Mouse (Mus musculus) liver, adult 2 months (tissue): ENCODE results near the gene Cdkn2a. TPM values are rescaled to one million over a fixed set of nuclear protein-coding genes. Genes with fewer than 3 reads are reported as not detected.

ENCODE experiments used
- DNase-seq: peaks from one replicate; pipeline ENCODE4 v3.0.0-alpha.2; 2011; ENCODE audit warnings: low read depth, low spot score; ENCODE audit errors: extremely low read depth
- H3K27ac ChIP-seq: fragments of 200-500 bp; replicated peaks from 2 replicates; pipeline ENCODE4 v1.5.1; 2012; ENCODE audit warnings: low read depth, mild to moderate bottlenecking, control low read depth, inconsistent platforms, low read length; ENCODE audit not compliant: insufficient read depth
- H3K27me3 ChIP-seq: fragments of 200-500 bp; 2 replicates; pipeline ENCODE4 v1.6.1; 2012; ENCODE audit warnings: mild to moderate bottlenecking, moderate library complexity, low read length, inconsistent platforms; ENCODE audit not compliant: control insufficient read depth, insufficient read depth
- H3K36me3 ChIP-seq: fragments of 200-500 bp; 2 replicates; pipeline ENCODE4 v1.6.1; 2012; ENCODE audit warnings: low read length, inconsistent platforms; ENCODE audit not compliant: control insufficient read depth, insufficient read depth
- H3K4me1 ChIP-seq: fragments of 200-500 bp; 2 replicates; pipeline ENCODE4 v1.6.1; 2011; ENCODE audit warnings: low read length; ENCODE audit not compliant: control insufficient read depth, insufficient read depth
- H3K4me3 ChIP-seq: fragments of 200-500 bp; 2 replicates; pipeline ENCODE4 v1.5.1; 2011; ENCODE audit warnings: low read depth, mild to moderate bottlenecking, control low read depth, low read length, moderate library complexity; ENCODE audit not compliant: insufficient read depth
- H3K79me2 ChIP-seq: fragments of 200-500 bp; 2 replicates; pipeline ENCODE4 v1.6.1; 2012; ENCODE audit warnings: inconsistent platforms, mild to moderate bottlenecking, low read length, moderate library complexity; ENCODE audit not compliant: control insufficient read depth, insufficient read depth
- H3K9ac ChIP-seq: fragments of 200-500 bp; 2 replicates; pipeline ENCODE4 v1.6.1; 2012; ENCODE audit warnings: low read depth, mild to moderate bottlenecking, control low read depth, inconsistent platforms, low read length
- CTCF ChIP-seq: fragments of 200-500 bp; IDR thresholded peaks from 2 replicates; pipeline ENCODE4 v1.5.1; 2011; ENCODE audit warnings: low read depth, low read length, control low read depth
- POLR2A ChIP-seq: fragments of 200-500 bp; IDR thresholded peaks from 2 replicates; pipeline ENCODE4 v1.6.1; 2011; ENCODE audit warnings: low read length, control low read depth; ENCODE audit not compliant: insufficient read depth; ENCODE audit errors: extremely low read depth
- WGBS: fragments of 180-500 bp; shearing (Covaris S2); methylation state at CpG from one replicate; pipeline ENCODE4 v1.1.7; 2018; 5-methylcytosine and 5-hydroxymethylcytosine counted together
- polyA plus RNA-seq: library from polyadenylated mRNA; depleted of rRNA; stranded (reverse); fragments of >200 nt; gene quantifications from 2 replicates; pipeline ENCODE4 v1.2.3, GENCODE M21; 2012
- total RNA-seq: library from RNA; depleted of rRNA; stranded (reverse); fragments of >200 nt; gene quantifications from 2 replicates; pipeline ENCODE4 v1.2.3, GENCODE M21; 2014

Gene Cdkn2a
- total and polyA plus RNA-seq, 2 experiments = 0.16 to 0.37 TPM

- TF ChIP-seq POLR2A (no peak), CTCF (no peak)
- no peak for DNase-seq
- Histone ChIP-seq H3K27ac (no peak overlapping the region), H3K79me2 (no peaks in the 10 kb centered on the region), H3K4me3 (no peak overlapping the region), H3K36me3 (no peaks in the 10 kb centered on the region), H3K27me3 (peaks cover 24% of the 10 kb centered on the region), H3K4me1 (peaks cover 2% of the 10 kb centered on the region; the same call in 1 of the 2 replicates), H3K9ac (no peak overlapping the region)
- 16% methylated on average over 25 of the region's 25 CpGs for WGBS
Observed at GRCm38 (mm10) chr4:89306798-89307365, 12.4 kb upstream of the Cdkn2a start.

GRCm38 (mm10) chr4:89305691-89306090, 11.2 kb upstream of the Cdkn2a start:
- Histone ChIP-seq H3K79me2 (no peaks in the 10 kb centered on the region), H3K27ac (no peak overlapping the region), H3K36me3 (no peaks in the 10 kb centered on the region), H3K9ac (no peak overlapping the region), H3K4me1 (no peaks in the 10 kb centered on the region; the same call in 1 of the 2 replicates), H3K27me3 (peaks cover 27% of the 10 kb centered on the region), H3K4me3 (no peak overlapping the region)
- 6% methylated on average over 3 of the region's 3 CpGs for WGBS
- no peak for TF ChIP-seq CTCF
- no peak for TF ChIP-seq POLR2A
- no peak for DNase-seq

- Histone ChIP-seq H3K4me1 (no peaks in the 10 kb centered on the region), H3K9ac (no peak overlapping the region), H3K36me3 (no peaks in the 10 kb centered on the region), H3K27me3 (peaks cover 25% of the 10 kb centered on the region), H3K4me3 (no peak overlapping the region), H3K79me2 (no peaks in the 10 kb centered on the region), H3K27ac (no peak overlapping the region)
- 11% methylated on average over 14 of the region's 14 CpGs for whole genome bisulfite sequencing
- TF ChIP-seq CTCF (no peak), POLR2A (no peak)
- no peak for DNase-seq
Observed at GRCm38 (mm10) chr4:89303281-89303995, 9.0 kb upstream of the Cdkn2a start.

- no peak for TF ChIP-seq POLR2A
- no peak for TF ChIP-seq CTCF
- DNase-seq = no peak
- H3K27me3 ChIP-seq = peaks cover 19% of the 10 kb centered on the region
Observed at GRCm38 (mm10) chr4:89302129-89302528, 7.7 kb upstream of the Cdkn2a start.

GRCm38 (mm10) chr4:89299721-89300120, 5.3 kb upstream of the Cdkn2a start:
- no peak for TF ChIP-seq CTCF
- TF ChIP-seq POLR2A = no peak

More at GRCm38 (mm10) chr4:89302129-89302528, 7.7 kb upstream of the Cdkn2a start:
- 19% methylated on average over 1 of the region's 1 CpGs for WGBS
- Histone ChIP-seq H3K36me3 (no peaks in the 10 kb centered on the region), H3K4me3 (no peak overlapping the region), H3K79me2 (no peaks in the 10 kb centered on the region), H3K27ac (no peak overlapping the region), H3K4me1 (no peaks in the 10 kb centered on the region), H3K9ac (no peak overlapping the region)

More at GRCm38 (mm10) chr4:89299721-89300120, 5.3 kb upstream of the Cdkn2a start:
- H3K79me2 ChIP-seq = no peaks in the 10 kb centered on the region
- no peak overlapping the region for H3K9ac ChIP-seq
- no peak overlapping the region for H3K4me3 ChIP-seq
- H3K4me1 ChIP-seq = no peaks in the 10 kb centered on the region
- no peaks in the 10 kb centered on the region for H3K36me3 ChIP-seq
- WGBS = 15% methylated on average over 2 of the region's 2 CpGs
- H3K27me3 ChIP-seq = peaks cover 18% of the 10 kb centered on the region
- no peak for DNase-seq
- H3K27ac ChIP-seq = no peak overlapping the region
